Comparison of ENCODE assay signal across 8 mouse cellular contexts in the genomic region with DNA sequence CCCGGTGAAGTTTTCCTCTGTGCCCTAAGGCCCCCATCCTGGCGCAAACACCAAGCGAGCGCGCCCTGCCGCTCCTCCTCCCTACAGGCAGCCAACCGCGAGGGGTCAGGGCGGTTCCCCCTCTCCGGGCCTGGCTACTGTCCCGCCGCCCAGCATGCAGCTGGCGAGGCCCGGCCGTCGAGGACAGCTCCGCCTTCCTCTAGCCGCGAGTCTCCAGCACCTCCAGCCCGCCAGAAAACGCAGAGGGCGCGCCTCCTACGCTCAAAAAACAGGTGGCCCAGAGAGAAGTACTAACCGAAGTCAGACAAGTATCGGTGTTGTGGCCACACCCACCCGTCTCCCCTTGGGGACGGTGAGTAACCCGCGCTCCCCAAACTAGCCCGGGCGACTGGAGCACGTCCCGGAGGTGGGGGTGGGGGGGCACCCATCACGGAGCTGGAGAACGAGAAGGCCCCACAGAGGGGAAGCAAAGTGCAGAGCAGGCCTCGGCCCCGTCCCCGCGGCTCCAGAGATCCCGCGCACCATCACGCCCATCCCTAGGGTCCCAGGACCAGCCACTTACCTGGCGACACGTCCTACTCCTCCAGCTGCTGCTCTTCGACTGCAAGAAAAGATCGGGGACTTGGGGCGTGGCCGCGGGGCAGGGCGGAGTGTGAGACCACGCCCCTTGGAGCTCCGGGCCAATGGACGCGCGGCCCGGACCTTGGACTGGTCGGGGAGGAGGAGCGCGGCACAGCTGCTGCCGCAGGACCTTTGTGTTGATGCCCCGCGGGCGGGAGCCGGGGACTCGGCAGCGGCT. TPM values are rescaled to one million over a fixed set of nuclear protein-coding genes. Genes with fewer than 3 reads are reported as not detected.
A peak's percentile ranks its signal among the peaks of the same experiment; 100 is the strongest.
DNase-seq lines count a peak whose midpoint lies in the region; ATAC-seq and TF ChIP-seq lines count a peak whose summit lies in the region.

A gene (minus strand): TSS at position 605 of the 799 bp plus-strand sequence.

- intact Hi-C loops in gastrocnemius, adult 2 months (cut with DNase I) = no loop called here

- peak within 1 kb of the TSS; percentile 87 for H3K27ac ChIP-seq in gastrocnemius, adult 2 months
- H3K27ac ChIP-seq in hindbrain, postnatal 0 days = peak within 1 kb of the TSS; percentile 78

- H3K27me3 ChIP-seq in hindbrain, postnatal 0 days (ENCODE audit: insufficient read depth, low read length) = no peaks in the 10 kb centered on the region
- peaks cover 29% of the 10 kb centered on the region for H3K27me3 ChIP-seq in megakaryocyte, embryonic 14.5 days (replicated peaks)

- peak within 1 kb of the TSS; percentile 77 for H3K4me2 ChIP-seq in hindbrain, postnatal 0 days (ENCODE audit: low read depth, low read length)

- peak within 1 kb of the TSS; percentile 94 for H3K4me3 ChIP-seq in gastrocnemius, adult 2 months
- H3K4me3 ChIP-seq in hindbrain, postnatal 0 days (ENCODE audit: low read length) = peak within 1 kb of the TSS; percentile 78
- H3K4me3 ChIP-seq in megakaryocyte, embryonic 14.5 days (replicated peaks) = peak within 1 kb of the TSS; percentile 91

- peaks cover 26% of the 10 kb centered on the region; the same call in 1 of the 2 replicates for H3K4me1 ChIP-seq in hindbrain, postnatal 0 days (ENCODE audit: insufficient read depth, low read length)
- peaks cover 88% of the 10 kb centered on the region for H3K4me1 ChIP-seq in megakaryocyte, embryonic 14.5 days

- no peaks in the 10 kb centered on the region for H3K36me3 ChIP-seq in hindbrain, postnatal 0 days (ENCODE audit: insufficient read depth, low read length)
- peaks cover 7% of the 10 kb centered on the region for H3K36me3 ChIP-seq in megakaryocyte, embryonic 14.5 days (replicated peaks; ENCODE audit: low read length)

- peak within 1 kb of the TSS; percentile 74 for H3K9ac ChIP-seq in hindbrain, postnatal 0 days (replicated peaks; ENCODE audit: low read length)

- ATAC-seq in hindbrain, postnatal 0 days = peak; percentile 89

- TF ChIP-seq CTCF in gastrocnemius, adult 2 months (IDR thresholded peaks at IDR 0.05) = peak; percentile 17; the same call in 1 of the 2 replicates
- TF ChIP-seq CTCF in hindbrain, postnatal 0 days (IDR thresholded peaks at IDR 0.05; ENCODE audit: low read depth) = peak; percentile 37

- WGBS in hindbrain, postnatal 0 days = under 1% methylated on average over 67 of the region's 67 CpGs

- H3K9me3 ChIP-seq in hindbrain, postnatal 0 days (ENCODE audit: low read length) = no peaks in the 10 kb centered on the region
- no peaks in the 10 kb centered on the region for H3K9me3 ChIP-seq in megakaryocyte, embryonic 14.5 days

- peak; percentile 91 for DNase-seq in WW6 (ENCODE audit: low read depth, low spot score)
- peak; percentile 74 to 91 for DNase-seq in cerebellum, postnatal 4 days (ENCODE audit: low spot score in 2 of 2)
- DNase-seq in gastrocnemius, adult 2 months = peak; percentile 97
- DNase-seq in hindbrain, postnatal 0 days (ENCODE audit: low spot score) = peak; percentile 96
- peak; percentile 64 to 75 for DNase-seq in left cerebral cortex, adult 8-10 months (ENCODE audit: low spot score in 2 of 2)
- DNase-seq in right cerebral cortex, postnatal 10 days (ENCODE audit: low spot score in 2 of 2) = peak; percentile 92 to 93
- peak; percentile 93 for DNase-seq in urinary bladder, postnatal 25 days (ENCODE audit: low spot score)

RNA-seq across cellular contexts. Expression of the gene that starts here (rescaled TPM):
- 1 to 10 TPM; 5.8 to 8.7 TPM for total RNA-seq in gastrocnemius, adult 2 months (2021)
- 120 and 127 TPM in 2 replicates for total RNA-seq in hindbrain, postnatal 0 days (2014; rRNA removed)
- polyA plus RNA-seq in hindbrain, postnatal 0 days (2015; fragmentation: Nextera tagmentation; extraction: Ambion mirVana) = 105 and 110 TPM in 2 replicates
- 10 to 100 TPM; 29.8 to 33.0 (median 31.3) TPM for total RNA-seq in left cerebral cortex, adult 8-10 months (2022)
- polyA plus RNA-seq in megakaryocyte, embryonic 14.5 days (2012; ENCODE audit: insufficient read depth, low replicate concordance) = 7.1 and 8.5 TPM in 2 replicates

Comparison
In these comparisons a context has a peak if more than half of its experiments do, and no peak if none do; other contexts are left out.
1. Peak in every context shown above with its lines: DNase-seq, ATAC-seq, H3K4me3 ChIP-seq and H3K27ac ChIP-seq.
2. RNA of the gene that starts here (polyA plus RNA-seq): 105 to 110 TPM in hindbrain, postnatal 0 days; 7.1 to 8.5 TPM in megakaryocyte, embryonic 14.5 days; every median in the first group is over 10 times any median in the second.